Mouse (Mus musculus): ENCODE results near the gene Cideb. TPM values are rescaled to one million over a fixed set of nuclear protein-coding genes. Genes with fewer than 3 reads are reported as not detected.
A peak's percentile ranks its signal among the peaks of the same experiment; 100 is the strongest.

Cideb gene
- polyA plus RNA-seq (2012; rRNA removed), result 1.8 and 2.7 TPM in 2 replicates

- H3K36me3 ChIP-seq (ENCODE audit: control insufficient read depth, insufficient read depth, low read length), result peaks cover 20% of the 10 kb centered on the region
- H3K4me3 ChIP-seq (ENCODE audit: control insufficient read depth, insufficient read depth, low read length), result no peak within 1 kb of the TSS
- WGBS, result 24% methylated on average over 8 of the region's 8 CpGs
- H3K27me3 ChIP-seq (ENCODE audit: control insufficient read depth, insufficient read depth, low read length), result peaks cover 9% of the 10 kb centered on the region; the same call in 1 of the 2 replicates
- no peak within 1 kb of the TSS for H3K27ac ChIP-seq (ENCODE audit: control insufficient read depth, insufficient read depth, low read length)
- DNase-seq, result peak; percentile 18
- H3K4me1 ChIP-seq (replicated peaks; ENCODE audit: control insufficient read depth, insufficient read depth, low read length), result no peaks in the 10 kb centered on the region; the same call in 1 of the 2 replicates
- TF ChIP-seq CTCF (IDR thresholded peaks at IDR 0.05; ENCODE audit: borderline replicate concordance, control insufficient read depth, extremely low read depth, insufficient read depth, low read length, poor library complexity), result no peak
- TF ChIP-seq POLR2A (IDR thresholded peaks at IDR 0.05; ENCODE audit: control insufficient read depth, extremely low read depth, insufficient read depth, low read length, poor library complexity), result no peak
These were observed at the start of gene Cideb for GRCm38 (mm10) chr14:55758363-55758784. TSS of gene Cideb (minus strand) at chr14:55758458.

DNA sequence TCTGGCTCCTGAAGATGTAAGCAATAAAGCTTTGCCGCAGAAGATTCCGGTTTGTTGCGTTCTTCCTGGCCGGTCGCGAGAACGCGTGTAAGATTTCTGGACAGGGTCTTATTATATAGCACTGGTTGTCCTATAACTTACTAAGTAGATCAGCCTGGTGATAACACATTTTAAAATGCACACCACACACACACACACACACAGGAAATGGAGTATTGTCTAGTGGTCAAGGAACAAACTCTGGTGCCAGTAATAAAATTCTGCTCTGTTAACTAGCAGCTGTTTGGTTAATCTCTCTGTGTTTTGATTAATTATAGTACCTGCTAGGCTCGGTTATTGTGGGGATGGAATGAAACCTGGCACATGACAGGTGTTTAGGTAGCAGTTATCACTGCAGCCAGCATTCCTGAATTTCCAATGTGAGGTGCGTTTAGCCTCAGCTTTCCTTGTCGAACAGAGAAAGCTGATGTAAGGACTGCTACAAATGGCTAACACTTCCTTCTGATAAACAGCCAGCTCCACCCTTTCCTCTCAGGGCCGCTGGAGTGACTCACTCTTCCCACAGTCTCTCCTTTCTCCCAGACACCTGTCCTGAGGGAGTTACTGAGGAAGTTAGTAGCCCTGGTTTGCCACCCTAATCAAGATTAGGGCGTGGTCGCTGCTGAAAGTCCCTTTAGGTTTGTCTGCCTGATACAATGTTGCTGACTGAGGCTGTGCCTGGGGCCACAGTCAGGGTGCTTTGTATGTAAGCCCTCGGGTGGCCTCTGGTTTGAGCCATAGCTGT is 37.3 kb upstream of the Cideb start:
- Histone ChIP-seq H3K4me3 (ENCODE audit: control insufficient read depth, insufficient read depth, low read length) (no peak overlapping the region), H3K27ac (ENCODE audit: control insufficient read depth, insufficient read depth, low read length) (no peak overlapping the region), H3K36me3 (ENCODE audit: control insufficient read depth, insufficient read depth, low read length) (no peaks in the 10 kb centered on the region), H3K4me1 (replicated peaks; ENCODE audit: control insufficient read depth, insufficient read depth, low read length) (no peaks in the 10 kb centered on the region), H3K27me3 (ENCODE audit: control insufficient read depth, insufficient read depth, low read length) (no peaks in the 10 kb centered on the region)
- 75% methylated on average over 15 of the region's 15 CpGs for WGBS
- TF ChIP-seq CTCF (IDR thresholded peaks at IDR 0.05; ENCODE audit: borderline replicate concordance, control insufficient read depth, extremely low read depth, insufficient read depth, low read length, poor library complexity) (no peak), POLR2A (IDR thresholded peaks at IDR 0.05; ENCODE audit: control insufficient read depth, extremely low read depth, insufficient read depth, low read length, poor library complexity) (no peak)
- DNase-seq, result no peak

DNA sequence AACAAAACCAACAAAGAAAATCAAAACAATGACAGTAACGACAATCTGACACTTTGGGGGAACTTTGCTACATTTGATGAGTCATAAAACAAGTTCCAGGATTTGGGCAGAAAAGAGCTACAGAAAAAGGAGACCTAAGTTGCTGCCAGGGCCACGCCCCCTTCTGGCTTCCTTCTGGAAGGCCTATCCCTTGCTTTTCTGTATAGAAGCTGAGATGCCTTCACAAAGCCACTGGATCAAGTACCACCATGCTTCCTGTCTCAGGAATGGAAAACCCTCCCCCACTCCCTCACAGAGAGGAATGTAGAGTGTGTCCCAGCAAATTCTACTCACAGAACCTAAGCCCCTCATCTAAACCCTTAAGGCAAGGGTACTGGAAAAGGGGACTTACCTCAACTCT is 35.7 kb upstream of the Cideb start:
- H3K36me3 ChIP-seq (ENCODE audit: control insufficient read depth, insufficient read depth, low read length), result no peaks in the 10 kb centered on the region
- H3K4me1 ChIP-seq (replicated peaks; ENCODE audit: control insufficient read depth, insufficient read depth, low read length), result no peaks in the 10 kb centered on the region
- H3K4me3 ChIP-seq (ENCODE audit: control insufficient read depth, insufficient read depth, low read length), result no peak overlapping the region
- TF ChIP-seq CTCF (IDR thresholded peaks at IDR 0.05; ENCODE audit: borderline replicate concordance, control insufficient read depth, extremely low read depth, insufficient read depth, low read length, poor library complexity) (no peak), POLR2A (IDR thresholded peaks at IDR 0.05; ENCODE audit: control insufficient read depth, extremely low read depth, insufficient read depth, low read length, poor library complexity) (no peak)
- 67% methylated on average over 2 of the region's 2 CpGs for WGBS
- H3K27ac ChIP-seq (ENCODE audit: control insufficient read depth, insufficient read depth, low read length), result no peak overlapping the region
- DNase-seq, result no peak
- no peaks in the 10 kb centered on the region for H3K27me3 ChIP-seq (ENCODE audit: control insufficient read depth, insufficient read depth, low read length)

DNA sequence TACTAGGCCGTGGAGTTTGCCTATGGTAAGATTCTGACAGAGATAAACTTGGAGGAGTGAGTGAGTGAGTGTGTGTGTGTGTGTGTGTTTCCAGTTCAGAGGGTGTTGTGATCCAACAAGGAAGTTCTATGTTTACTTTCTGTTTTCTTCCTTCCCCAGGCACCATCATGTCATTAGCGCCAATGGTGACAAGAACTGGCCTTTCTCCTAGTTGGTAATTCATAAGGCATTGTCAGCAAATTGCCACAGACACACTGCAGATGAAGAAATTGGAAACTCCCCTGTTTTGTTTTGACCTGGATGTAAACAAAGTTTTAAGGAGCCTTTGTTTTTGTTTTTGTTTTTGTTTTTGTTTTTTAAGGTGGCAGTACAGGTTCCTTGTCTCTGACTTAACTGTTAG is 35.2 kb upstream of the Cideb start:
- H3K27me3 ChIP-seq (ENCODE audit: control insufficient read depth, insufficient read depth, low read length), result no peaks in the 10 kb centered on the region
- H3K36me3 ChIP-seq (ENCODE audit: control insufficient read depth, insufficient read depth, low read length), result no peaks in the 10 kb centered on the region
- WGBS, result 80% methylated on average over 2 of the region's 2 CpGs
- no peak for TF ChIP-seq CTCF (IDR thresholded peaks at IDR 0.05; ENCODE audit: borderline replicate concordance, control insufficient read depth, extremely low read depth, insufficient read depth, low read length, poor library complexity)
- no peak for TF ChIP-seq POLR2A (IDR thresholded peaks at IDR 0.05; ENCODE audit: control insufficient read depth, extremely low read depth, insufficient read depth, low read length, poor library complexity)
- peaks cover 2% of the 10 kb centered on the region; the same call in 1 of the 2 replicates for H3K4me1 ChIP-seq (replicated peaks; ENCODE audit: control insufficient read depth, insufficient read depth, low read length)
- no peak overlapping the region for H3K4me3 ChIP-seq (ENCODE audit: control insufficient read depth, insufficient read depth, low read length)
- H3K27ac ChIP-seq (ENCODE audit: control insufficient read depth, insufficient read depth, low read length), result no peak overlapping the region
- DNase-seq, result no peak

DNA sequence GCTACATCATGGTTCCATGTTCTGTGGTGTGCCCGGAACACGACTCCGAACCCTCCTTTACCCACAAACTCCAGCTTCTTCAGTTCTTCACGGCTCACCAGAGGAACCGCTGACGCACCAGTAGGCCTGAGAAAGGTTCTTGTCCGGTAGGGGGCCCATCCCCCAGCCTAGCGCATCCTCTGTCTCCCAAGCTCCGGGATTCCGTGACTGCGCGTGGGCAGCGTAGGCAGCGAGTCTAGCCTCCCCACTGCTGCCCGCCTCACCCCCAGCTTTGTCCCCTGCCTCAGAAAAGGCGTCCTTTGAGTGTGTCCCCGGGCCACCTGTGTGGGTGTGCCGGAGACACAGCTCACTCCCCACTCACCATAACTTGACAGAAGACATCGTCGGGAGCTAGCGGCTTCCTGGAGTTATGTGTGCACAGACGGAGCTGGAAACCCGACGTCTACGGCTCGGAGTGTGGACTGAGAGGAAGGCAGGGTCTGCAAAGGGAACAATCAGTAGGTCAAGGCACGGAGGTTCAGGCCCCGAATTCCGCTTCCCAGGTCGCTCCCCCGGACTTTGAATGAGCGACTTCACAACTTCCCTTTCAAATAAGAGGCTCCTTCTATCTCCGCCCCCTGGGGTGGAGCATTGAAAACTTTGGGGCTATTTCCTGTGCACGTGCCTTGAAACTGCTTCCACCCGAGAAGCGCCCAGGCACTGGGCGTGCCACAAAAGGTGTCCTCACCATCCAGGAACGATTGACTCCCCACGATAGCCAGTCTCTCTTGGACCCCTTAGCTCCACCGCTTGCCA is 30.2 kb upstream of the Cideb start, which contains the start of gene Ripk3:
TSS of gene Ripk3 (minus strand) at position 610 of the 795 bp plus-strand sequence.
- no peak within 1 kb of the TSS for H3K27ac ChIP-seq (ENCODE audit: control insufficient read depth, insufficient read depth, low read length)
- H3K4me1 ChIP-seq (replicated peaks; ENCODE audit: control insufficient read depth, insufficient read depth, low read length), result peaks cover 13% of the 10 kb centered on the region
- H3K36me3 ChIP-seq (ENCODE audit: control insufficient read depth, insufficient read depth, low read length), result no peaks in the 10 kb centered on the region
- peak; percentile 80 for DNase-seq
- H3K4me3 ChIP-seq (ENCODE audit: control insufficient read depth, insufficient read depth, low read length), result peak within 1 kb of the TSS; percentile 72
- TF ChIP-seq POLR2A (IDR thresholded peaks at IDR 0.05; ENCODE audit: control insufficient read depth, extremely low read depth, insufficient read depth, low read length, poor library complexity) (no peak), CTCF (IDR thresholded peaks at IDR 0.05; ENCODE audit: borderline replicate concordance, control insufficient read depth, extremely low read depth, insufficient read depth, low read length, poor library complexity) (no peak)
- 2% methylated on average over 40 of the region's 40 CpGs for WGBS
- H3K27me3 ChIP-seq (ENCODE audit: control insufficient read depth, insufficient read depth, low read length), result no peaks in the 10 kb centered on the region

DNA sequence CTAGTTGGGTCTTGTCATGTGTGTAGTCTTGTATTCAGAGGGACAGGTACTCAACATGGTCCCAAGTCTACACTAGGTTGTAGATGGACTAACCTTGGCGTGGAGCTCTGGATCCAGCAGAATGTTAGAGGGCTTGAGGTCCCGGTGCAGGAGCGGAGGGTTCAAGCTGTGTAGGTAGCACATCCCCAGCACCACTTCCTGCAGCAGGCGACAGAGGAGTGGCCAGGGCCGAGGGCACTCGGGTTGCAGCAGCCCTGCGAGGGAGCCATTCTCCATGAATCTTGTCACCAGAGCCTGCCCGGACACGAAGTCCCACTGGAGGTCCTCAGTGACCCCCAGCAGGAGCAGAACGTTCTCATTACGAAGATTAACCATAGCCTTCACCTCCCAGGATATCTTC is 29.5 kb upstream of the Cideb start:
- Histone ChIP-seq H3K27me3 (ENCODE audit: control insufficient read depth, insufficient read depth, low read length) (no peaks in the 10 kb centered on the region), H3K4me3 (ENCODE audit: control insufficient read depth, insufficient read depth, low read length) (peak overlapping the region; percentile 72), H3K4me1 (replicated peaks; ENCODE audit: control insufficient read depth, insufficient read depth, low read length) (peaks cover 13% of the 10 kb centered on the region), H3K27ac (ENCODE audit: control insufficient read depth, insufficient read depth, low read length) (no peak overlapping the region), H3K36me3 (ENCODE audit: control insufficient read depth, insufficient read depth, low read length) (no peaks in the 10 kb centered on the region)
- no peak for DNase-seq
- WGBS, result 57% methylated on average over 11 of the region's 11 CpGs
- TF ChIP-seq CTCF (IDR thresholded peaks at IDR 0.05; ENCODE audit: borderline replicate concordance, control insufficient read depth, extremely low read depth, insufficient read depth, low read length, poor library complexity), result no peak
- no peak for TF ChIP-seq POLR2A (IDR thresholded peaks at IDR 0.05; ENCODE audit: control insufficient read depth, extremely low read depth, insufficient read depth, low read length, poor library complexity)

Measured in thymus, adult 2 months (tissue).